Mouse (Mus musculus): ENCODE measurements around the gene Rps13.
"Not testable (repeated sequence)": the region's sequence is repeated elsewhere in the genome, so short reads cannot be mapped to it uniquely, and the experiment has no call there.

Rps13 gene

DNA sequence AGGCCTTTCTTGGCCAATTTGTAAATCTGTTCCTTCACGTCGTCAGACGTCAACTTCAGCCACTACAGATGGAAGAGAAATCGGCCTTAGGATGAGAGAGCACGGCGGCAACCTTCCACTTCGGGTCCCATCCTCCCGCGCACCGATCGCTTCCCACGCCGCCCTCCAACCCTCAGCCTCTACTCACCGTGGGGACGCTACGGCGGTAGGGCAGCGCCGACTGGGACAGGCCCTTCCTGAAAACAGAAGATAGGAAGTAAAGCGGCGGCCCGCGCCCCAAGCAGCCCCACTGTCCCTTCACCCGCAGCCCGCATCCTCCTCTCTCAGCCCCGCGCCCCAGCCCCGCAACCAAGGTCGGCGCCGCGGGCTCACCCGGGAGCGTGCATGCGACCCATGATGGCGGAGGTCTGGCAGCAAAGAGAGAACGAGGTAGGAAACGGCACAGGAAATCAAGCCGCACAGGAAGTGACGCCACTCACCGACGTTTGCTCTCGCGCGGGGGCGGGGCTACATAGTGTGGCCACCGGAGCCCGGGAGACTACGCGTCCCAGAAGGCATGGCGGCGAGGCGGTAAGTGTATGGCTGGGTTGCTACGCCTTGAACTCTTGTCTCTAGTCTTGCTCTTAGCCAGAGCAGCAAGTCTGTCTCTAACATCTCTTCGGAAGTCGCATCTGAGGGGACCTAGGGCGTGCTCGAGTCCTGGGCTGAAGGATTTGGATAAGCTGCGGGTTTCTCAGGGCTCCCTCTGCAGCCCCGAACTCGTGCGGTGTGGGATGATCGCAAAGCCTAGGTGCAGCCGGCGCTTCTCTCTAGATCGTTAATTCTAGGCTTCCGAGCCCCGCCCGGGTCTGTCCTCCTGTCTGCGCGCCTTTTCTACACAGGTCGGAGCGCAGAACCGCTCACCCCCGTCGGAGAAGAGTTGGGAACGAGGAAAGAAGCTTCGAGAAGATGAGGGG lies at the start of gene Rps13:
Gene Rps13 (minus strand): TSS at position 483 of the 956 bp plus-strand sequence.
- DNase-seq = peak; percentile 98

DNA sequence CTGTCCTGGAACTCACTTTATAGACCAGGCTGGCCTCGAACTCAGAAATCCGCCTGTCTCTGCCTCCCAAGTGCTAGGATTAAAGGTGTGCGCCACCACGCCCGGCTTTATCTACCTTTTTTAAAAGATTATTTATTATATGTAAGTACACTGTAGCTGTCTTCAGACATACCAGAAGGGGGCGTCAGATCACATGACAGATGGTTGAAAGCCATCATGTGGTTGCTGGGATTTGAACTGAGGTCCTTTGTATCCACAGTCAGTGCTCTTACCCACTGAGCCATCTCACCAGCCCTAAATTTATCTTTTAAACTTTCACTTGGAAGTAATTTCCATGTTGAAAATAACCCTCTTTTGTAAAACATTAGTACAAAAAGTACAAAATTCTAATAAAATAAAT lies 45.2 kb upstream of the Rps13 start:
- not testable (repeated sequence) for DNase-seq

DNA sequence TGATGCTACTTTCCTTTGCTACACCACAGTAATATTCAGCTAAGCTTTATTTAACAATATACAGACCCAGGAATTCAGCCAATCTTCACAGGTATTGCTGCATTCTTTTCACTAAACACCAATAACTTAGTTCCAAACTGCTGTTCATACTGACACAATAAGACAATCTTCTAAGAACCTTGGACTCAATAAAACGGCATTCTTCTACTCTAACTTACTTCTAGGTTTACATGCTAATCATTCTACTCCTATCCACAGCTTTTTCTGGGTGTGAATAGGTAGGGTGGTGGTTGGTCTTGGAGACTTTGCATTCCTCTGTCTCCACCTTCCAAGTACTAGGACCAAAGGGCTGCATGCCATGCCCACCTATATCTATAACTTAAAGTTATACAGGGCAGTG lies 40.3 kb upstream of the Rps13 start:
- no peak for DNase-seq

DNA sequence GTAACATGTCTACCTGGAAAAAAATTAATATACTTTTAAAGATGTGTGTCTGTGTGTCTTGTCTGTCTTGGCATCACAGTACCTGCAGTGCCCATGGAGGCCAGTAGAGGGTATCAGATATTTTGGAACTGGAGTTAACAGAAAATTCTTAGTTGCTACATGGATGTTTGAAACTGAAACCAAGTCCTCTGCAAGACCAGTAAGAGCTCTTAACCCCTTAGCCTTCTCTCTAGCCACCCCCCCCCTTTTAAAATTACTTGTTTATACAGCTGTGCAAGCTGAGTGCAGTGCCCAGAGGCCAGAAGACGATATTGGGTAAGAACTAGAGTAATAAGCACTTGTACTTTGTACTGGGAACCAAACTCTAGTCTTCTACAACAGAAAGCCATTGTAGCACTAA lies 2.2 kb upstream of the Rps13 start:
- peak; percentile 86 for DNase-seq

DNA sequence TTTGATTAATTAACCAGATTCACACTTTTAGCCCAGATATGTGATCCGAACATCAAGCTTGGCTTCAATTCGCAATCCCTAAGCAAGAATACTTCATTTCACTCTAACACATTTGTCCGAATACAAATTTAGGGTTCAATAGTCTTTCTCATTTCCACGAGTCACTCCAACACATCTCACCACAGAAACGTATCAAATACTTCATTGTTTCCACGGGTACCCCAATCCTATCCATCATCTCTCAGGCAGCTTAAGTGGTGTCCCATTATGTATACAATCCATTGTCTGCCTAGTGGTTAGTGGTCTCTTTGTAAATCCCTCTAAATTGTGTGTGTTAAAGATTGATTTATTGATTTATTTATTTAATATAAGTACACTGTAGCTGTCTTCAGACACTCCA lies 1.1 kb upstream of the Rps13 start:
- DNase-seq = no peak

DNA sequence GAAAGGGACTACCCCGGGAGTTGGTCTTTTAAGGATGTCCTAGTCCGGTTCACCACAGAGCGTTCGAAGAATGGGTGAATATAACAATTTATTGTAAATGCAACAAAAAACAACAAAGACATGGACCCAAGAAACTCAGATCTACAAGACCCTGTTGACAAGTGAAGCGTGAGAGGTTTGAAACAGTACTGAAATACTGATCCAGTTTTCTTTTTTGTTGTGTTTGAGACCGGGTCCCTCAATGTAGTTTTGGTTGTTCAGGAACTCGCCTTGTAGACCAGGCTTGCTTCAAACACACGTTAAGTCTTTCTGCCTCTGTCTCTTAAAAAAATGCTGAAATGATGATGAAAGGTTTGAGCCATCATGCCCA lies 659 bp upstream of the Rps13 start:
- DNase-seq = no peak

DNA sequence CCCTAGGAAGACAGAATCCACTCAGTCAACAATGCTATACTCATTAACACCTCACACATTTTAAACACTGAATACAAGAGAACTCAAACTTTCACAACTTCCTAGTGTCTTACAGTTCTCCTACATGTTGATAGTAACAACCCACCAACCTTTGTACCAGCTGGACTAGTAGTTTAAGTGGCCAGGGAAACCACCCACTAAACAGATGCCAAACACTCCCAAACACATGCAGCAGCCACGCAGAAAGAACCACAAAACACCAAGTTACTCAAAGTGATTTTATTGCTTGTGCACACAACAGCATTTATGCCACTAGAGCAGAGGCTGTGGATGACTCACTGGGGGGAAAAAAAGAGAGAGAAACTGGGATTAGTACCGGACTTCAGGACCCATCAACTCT lies 2.7 kb downstream of the Rps13 start:
- no peak for DNase-seq

DNA sequence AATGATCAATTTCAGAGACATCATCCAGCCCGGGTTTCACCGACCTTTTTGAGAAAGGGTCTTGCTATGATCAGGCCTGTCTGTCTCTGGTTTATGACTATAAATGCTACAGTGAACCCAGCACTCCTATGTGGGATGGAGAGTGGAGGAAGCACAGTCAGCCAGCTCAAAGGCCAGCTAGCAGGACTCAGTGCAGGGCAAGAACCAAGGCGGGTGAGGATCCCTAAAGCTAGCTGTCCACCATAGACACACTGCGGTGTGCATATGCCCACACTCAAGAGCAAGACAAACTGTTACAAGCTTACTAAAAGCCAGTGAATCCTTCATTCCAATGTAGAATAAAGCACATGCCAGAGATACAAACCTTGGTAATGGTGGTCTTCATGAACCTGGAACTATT lies 4.1 kb downstream of the Rps13 start:
- DNase-seq = no peak

DNA sequence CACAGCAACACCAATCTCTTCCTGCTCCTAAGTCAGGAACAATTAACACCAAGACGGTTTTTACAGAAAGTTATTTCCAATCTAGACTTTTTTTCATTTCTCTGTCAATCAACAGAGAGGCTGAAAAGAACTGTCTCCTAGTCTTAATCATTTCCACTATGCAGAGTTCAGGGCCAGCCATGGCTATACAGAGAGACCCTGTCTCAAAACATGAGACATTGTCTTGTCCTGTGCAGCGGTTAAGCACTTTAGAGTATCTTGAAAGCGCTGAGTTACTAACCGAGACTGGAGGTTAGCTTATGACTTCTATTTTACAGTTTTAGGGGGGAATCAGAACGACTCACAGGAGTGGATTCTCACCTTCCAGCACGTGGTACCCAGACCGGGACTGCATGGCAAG lies 5.2 kb downstream of the Rps13 start:
- DNase-seq = no peak

DNA sequence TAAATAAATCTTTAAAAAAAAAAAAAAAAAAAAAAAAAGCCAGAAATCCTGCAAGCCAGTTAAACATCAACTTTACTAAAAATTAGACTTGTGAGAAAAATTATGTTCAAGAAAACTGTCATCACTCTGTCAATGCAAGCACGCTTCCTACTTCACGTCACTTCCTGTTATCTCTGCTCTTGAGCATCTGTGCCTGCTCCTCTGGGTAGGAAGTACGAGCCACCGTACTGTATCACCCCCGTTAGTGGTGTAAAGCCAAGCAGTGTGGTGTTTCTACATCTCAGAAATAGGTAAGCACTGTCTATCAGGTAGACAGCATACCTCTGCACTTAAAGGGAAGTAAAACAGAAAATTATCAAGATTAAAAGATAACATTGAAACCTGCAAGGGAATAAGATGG lies 6.1 kb downstream of the Rps13 start:
- no peak for DNase-seq

DNA sequence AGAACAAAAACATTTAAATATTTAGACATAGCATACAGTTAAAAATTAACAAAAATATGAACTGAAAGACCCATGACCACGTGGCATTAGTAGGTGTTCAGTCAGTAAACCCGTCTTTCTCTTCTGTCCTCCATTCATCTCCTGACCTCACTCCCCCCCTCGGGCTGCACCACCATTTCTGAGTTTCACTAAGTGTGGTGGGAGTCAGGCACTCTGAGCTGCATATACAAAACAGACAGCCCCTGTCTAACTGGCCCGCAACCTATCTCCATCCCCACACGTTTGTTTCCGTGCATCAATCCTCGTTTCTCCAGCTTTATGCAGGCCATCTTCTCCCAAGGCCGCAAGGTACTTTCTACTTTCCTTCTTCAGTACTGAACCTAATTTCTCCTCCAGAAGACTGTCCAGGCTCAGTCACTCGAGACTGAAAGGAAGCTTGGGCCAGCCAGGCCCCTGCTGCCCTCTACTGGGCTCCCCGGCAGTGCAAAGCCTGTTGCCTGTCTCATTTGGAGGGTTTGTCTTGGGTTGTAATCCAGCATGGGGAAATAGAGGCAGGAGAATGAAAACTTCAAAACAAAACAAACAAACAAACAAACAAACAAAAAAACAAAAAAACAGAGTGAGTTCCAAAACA lies 10.5 kb downstream of the Rps13 start:
- peak; percentile 84 for DNase-seq

DNA sequence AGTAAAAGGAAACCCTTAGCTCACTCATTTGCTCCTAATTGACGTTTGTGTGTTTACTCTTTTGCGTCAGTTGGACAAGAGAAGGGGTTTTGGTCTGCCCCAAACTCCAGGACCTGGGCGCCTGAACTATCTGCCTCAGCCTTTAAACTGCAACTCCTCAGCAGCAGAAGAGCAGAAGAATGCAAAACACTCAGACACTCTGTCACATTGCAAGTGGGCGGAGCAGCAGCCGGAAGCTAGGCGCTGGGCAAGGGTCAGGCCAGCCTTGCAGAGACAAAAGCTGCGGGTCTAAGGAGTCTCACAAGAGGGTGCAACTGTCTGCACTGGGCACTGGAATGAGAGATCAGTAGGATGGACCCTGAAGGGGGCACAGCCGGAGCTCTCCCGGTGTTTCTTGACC lies 24.5 kb downstream of the Rps13 start:
- DNase-seq = peak; percentile 61

DNA sequence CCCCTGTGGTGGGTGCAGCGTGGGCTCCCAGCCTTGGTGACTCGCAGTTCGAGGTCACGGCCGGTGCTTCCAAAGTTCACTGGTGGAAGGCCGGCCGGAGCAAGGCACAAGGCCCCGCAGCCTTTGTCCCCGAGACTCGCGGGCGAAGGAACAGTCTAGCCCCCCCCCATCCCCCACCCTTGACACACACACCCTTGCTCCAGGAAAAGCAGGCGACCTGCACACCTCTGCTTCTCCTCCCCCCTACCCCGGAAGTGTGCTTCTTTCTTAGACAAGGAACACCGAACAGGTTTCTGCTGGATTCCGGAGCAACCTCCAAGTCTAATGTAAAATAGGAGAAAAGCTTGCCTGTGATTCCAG lies 25.4 kb downstream of the Rps13 start:
- DNase-seq = peak; percentile 32

DNA sequence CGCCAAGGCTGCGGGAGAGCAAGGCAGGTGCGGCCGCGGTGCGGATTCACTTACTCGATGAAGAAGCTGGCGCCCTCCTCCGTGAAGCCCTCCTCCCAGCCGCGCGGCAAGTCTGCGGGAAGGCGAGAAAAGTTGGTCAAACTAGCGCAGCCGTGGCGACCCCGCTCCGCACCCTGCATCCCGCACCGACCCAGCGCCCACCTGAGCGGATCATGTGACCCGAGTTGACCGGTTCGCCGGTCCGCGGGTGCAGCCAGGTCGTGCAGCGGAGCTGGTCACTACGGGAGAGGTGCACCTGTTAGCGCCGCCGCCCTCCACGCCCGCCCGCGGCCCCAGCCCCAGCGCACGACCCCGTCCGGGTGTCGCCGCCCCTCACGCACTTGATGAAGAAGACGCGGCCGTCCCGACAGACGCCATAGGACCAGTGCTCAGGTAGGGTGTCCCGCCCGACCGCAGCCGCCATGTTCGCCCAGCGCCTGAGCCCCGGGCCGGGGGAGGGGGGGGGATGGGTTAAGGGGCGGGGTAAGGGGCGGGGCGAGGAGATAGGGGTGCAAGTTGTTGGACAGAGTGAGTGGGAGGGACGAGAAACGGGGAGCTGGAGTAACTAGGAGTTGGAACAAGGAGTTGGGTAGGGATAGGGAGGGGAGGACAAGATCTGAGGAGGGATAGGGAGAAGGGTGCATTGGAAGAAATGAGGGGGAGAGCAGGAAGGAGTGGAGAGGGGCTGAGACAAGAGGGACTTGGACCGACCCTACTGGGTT lies 25.9 kb downstream of the Rps13 start, which contains the start of gene Plekha7:
Gene Plekha7 (minus strand): TSS at position 506 of the 761 bp plus-strand sequence.
- DNase-seq = peak; percentile 49

DNA sequence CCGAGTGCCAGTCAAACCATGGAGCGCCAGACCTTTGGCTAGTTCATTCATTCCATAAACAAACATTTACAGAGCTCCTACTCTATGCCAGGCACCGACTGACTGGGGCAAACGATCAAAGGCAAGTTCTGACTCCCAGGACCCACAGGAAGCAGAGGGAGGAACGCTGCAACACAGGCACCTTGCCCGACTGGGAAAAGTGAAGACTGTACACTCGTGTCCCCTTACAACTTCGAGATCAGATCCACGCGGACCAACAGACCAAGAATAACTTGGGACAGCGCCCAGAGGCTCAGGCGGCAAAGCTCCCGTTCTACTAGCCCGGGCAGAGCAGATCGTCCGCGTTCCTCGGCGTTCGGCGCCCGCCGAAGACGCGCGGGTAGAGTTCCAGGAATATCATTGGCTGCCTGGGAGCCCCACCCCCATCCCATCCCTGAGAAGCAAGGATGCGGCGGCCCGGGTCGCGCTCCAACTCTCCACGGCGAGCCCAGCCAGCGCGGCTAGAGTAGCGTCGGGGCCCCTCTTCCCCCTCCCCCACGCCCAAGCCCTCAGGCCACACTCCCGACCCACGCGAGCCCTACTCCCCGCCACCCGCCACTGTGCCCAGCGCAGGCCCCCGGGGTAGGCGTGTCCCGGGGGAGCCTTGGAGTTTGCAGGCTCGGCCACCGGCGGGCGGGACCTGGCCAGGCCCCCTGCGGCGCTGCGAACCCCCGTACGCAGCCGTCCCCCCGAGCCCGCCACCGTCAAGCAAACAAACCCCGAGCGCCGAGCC lies 26.7 kb downstream of the Rps13 start:
- peak; percentile 78 for DNase-seq

DNA sequence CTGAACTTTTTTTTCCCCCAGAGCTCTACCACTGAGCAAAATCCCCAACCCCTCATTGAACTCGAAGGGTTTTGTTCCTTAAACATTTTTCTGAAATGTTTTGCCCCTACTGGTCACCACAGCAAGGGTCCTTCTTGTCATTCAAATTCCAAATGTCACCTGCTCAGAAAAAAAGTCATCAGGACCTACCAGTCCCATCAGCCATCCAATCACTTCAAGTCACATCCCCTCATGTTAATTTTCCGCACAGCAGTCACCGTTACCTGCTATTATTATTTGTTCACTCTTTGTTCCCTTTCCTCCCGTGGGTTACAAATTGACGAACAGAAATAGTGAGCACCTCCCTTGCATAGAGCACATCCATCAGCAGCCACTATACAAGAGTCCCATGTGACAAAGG lies 27.4 kb downstream of the Rps13 start:
- no peak for DNase-seq

DNA sequence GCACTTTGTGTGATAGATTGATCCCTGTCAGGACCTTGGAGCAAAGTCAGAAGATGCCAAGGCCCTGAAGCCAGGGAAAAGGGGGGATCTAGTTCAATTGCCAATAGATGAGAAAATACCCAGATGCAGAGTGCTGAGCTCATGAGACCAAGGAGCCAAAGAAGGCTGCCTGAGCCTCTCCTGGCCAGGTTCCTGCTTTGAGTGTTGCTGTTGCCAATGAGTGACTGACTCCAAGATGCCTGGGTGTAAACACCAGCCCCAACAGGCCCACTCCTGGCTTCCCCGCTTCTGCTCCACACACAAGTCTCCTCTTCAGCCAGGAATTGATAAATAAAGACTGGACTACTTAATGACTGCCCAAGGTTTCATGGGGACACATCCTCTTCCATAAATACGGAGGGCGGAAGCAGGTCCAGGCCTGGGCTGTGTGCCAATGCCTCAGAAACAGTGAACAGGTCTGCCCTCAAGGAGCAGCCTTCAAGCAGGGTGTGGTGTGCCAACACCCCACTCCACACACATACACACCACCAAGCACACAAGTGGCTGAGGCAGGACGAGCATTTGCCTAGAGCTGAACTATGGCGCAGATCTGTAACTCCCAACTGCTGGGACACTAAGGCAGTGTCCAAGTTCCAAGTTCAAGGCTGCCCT lies 32.2 kb downstream of the Rps13 start:
- peak; percentile 50 for DNase-seq

DNA sequence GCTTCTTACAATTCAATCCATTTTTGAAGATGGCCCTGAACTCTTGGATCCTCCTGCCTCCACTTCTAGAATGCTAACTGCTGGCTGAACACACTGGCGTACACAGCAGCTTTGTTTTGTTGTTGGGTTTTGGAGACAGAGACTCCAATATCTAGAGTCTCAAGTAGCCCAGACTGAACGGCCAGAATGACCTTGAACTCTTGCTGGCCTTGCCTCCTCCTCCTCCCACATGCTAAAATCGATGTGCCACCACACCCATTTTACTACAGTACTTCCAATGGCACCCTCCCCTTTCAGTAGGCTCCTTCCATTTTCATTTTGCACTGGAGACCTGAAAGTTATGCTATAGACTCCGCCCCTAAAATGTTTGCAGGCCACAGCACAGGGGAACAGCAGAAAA lies 32.9 kb downstream of the Rps13 start:
- no peak for DNase-seq

DNA sequence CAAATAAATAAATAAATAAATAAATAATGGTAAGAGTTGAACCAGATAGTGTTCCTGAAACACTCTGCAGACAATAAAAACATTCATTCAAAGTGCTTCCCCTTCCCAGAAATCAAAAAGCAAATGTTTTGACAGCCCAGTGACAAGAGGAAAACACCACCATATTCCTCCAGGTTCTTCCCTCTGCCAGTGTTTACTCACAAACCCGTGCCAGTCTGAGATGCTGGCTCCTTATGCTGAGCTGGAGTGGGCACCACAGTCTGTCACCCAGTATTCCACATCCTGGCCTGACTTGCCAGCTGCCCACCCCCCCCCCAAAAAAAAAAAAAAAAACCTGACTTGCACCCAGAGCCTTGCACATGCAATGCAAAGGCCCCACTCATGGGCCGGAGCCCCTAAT lies 35.1 kb downstream of the Rps13 start:
- DNase-seq = no peak

DNA sequence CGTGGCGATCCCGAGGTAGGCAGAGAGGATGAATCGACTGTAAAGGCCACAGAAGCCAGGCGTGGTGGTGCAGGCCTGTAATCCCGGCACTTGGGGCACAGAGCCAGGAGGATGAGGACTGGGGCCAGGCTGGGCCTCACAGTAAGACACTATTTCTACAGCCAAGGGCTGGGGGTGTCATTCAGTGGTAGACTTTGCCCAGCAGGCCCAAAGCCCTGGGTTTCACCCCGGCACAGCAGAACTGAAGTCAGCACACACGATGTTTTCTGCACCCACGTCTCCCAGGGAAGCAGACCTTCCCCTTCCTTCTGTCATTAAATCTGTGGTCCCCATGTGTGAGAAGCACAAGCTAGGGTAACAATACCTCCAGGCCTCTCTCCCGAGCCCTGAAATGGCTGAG lies 35.6 kb downstream of the Rps13 start:
- DNase-seq = peak; percentile 14

DNA sequence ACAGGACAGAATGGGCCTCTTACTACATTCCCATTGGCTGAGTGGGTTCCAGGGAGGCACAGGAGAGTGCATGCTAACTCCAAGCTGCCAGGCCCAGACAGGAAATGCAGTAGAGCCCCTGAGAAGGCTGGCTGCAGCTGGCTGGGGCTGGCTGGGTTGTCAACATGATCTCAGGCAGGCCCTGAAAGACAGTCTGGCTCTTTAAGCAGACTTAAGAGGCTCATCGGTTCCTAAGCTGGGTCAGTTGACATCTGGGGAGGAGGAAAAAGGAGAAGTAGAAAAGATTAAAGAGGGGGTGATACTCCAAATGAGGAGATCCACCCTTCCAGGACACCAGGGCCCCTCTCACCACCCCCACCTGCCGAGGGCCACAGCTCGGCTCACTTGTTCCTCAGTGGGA lies 39.0 kb downstream of the Rps13 start:
- peak; percentile 20 for DNase-seq

DNA sequence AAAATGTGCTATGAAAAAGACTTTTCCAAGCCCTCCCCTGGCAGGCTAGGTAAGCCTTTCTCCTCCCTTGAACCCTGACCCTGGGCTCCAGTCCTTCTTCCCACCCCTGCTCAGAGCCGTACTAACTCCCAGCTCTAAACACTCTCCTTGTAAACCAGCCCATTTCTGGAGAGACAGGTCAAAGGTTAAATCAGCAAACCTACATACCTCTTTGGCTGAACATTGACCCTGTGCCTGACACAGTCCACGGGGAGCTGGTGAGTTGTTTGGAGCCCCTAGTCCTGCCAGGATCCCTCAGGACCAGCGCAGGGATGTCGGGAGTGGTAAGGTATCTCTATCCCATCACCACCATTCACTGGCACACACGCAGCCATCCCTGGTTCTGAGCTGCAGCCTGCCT lies 41.6 kb downstream of the Rps13 start:
- DNase-seq = no peak

Data from lung, postnatal 10 days (tissue).